Mouse (Mus musculus): ENCODE measurements around the gene Brsk1. TPM values are rescaled to one million over a fixed set of nuclear protein-coding genes. Genes with fewer than 3 reads are reported as not detected.

The Brsk1 gene
- polyA plus RNA-seq, 1 experiment from 2014 or later = 7.1 TPM

GRCm38 (mm10) chr7:4683307-4683706 is 7.1 kb upstream of the Brsk1 start:
- ATAC-seq = no peak
- Histone ChIP-seq H3K27ac (ENCODE audit: low read depth, low read length) (no peak overlapping the region), H3K9ac (ENCODE audit: low read depth, low read length) (no peak overlapping the region), H3K27me3 (replicated peaks; ENCODE audit: control insufficient read depth, insufficient read depth, low read length) (no peaks in the 10 kb centered on the region), H3K4me1 (ENCODE audit: control insufficient read depth, insufficient read depth, low read depth, low read length) (peaks cover 8% of the 10 kb centered on the region), H3K9me3 (ENCODE audit: control insufficient read depth, low read length) (no peaks in the 10 kb centered on the region), H3K4me3 (ENCODE audit: low read length) (no peak overlapping the region), H3K36me3 (ENCODE audit: control insufficient read depth, insufficient read depth, low read length) (peaks cover 15% of the 10 kb centered on the region), H3K4me2 (ENCODE audit: low read length) (no peak overlapping the region)
- WGBS = 93% methylated on average over 5 of the region's 5 CpGs

GRCm38 (mm10) chr7:4684203-4684602 is 6.2 kb upstream of the Brsk1 start:
- H3K4me2 ChIP-seq (ENCODE audit: low read length) = peak overlapping the region; percentile 86
- no peak overlapping the region; the same call in 1 of the 2 replicates for H3K27ac ChIP-seq (ENCODE audit: low read depth, low read length)
- peaks cover 8% of the 10 kb centered on the region for H3K4me1 ChIP-seq (ENCODE audit: control insufficient read depth, insufficient read depth, low read depth, low read length)
- no peaks in the 10 kb centered on the region for H3K9me3 ChIP-seq (ENCODE audit: control insufficient read depth, low read length)
- no peaks in the 10 kb centered on the region for H3K27me3 ChIP-seq (replicated peaks; ENCODE audit: control insufficient read depth, insufficient read depth, low read length)
- peaks cover 15% of the 10 kb centered on the region for H3K36me3 ChIP-seq (ENCODE audit: control insufficient read depth, insufficient read depth, low read length)
- WGBS = under 1% methylated on average over 13 of the region's 13 CpGs
- ATAC-seq = no peak
- H3K4me3 ChIP-seq (ENCODE audit: low read length) = peak overlapping the region; percentile 69
- peak overlapping the region; percentile 63 for H3K9ac ChIP-seq (ENCODE audit: low read depth, low read length)

- H3K27ac ChIP-seq (ENCODE audit: low read depth, low read length) = peak within 1 kb of the TSS; percentile 68
- peaks cover 13% of the 10 kb centered on the region for H3K36me3 ChIP-seq (ENCODE audit: control insufficient read depth, insufficient read depth, low read length)
- peak within 1 kb of the TSS; percentile 86 for H3K4me2 ChIP-seq (ENCODE audit: low read length)
- peak; percentile 98 for ATAC-seq
- peak within 1 kb of the TSS; percentile 69 for H3K4me3 ChIP-seq (ENCODE audit: low read length)
- under 1% methylated on average over 32 of the region's 32 CpGs for WGBS
- H3K4me1 ChIP-seq (ENCODE audit: control insufficient read depth, insufficient read depth, low read depth, low read length) = peaks cover 8% of the 10 kb centered on the region
- H3K9me3 ChIP-seq (ENCODE audit: control insufficient read depth, low read length) = no peaks in the 10 kb centered on the region
- no peaks in the 10 kb centered on the region for H3K27me3 ChIP-seq (replicated peaks; ENCODE audit: control insufficient read depth, insufficient read depth, low read length)
- H3K9ac ChIP-seq (ENCODE audit: low read depth, low read length) = peak within 1 kb of the TSS; percentile 63
These were observed 5.6 kb upstream of the Brsk1 start, which contains the start of gene Hspbp1 for GRCm38 (mm10) chr7:4684632-4685417. Hspbp1 (minus strand) TSS chr7:4685068.

GRCm38 (mm10) chr7:4690951-4691653 is 698 bp downstream of the Brsk1 start:
- Histone ChIP-seq H3K27ac (ENCODE audit: low read depth, low read length) (peak overlapping the region; percentile 95), H3K27me3 (replicated peaks; ENCODE audit: control insufficient read depth, insufficient read depth, low read length) (no peaks in the 10 kb centered on the region), H3K4me2 (ENCODE audit: low read length) (peak overlapping the region; percentile 87), H3K9ac (ENCODE audit: low read depth, low read length) (peak overlapping the region; percentile 100), H3K9me3 (ENCODE audit: control insufficient read depth, low read length) (no peaks in the 10 kb centered on the region), H3K4me1 (ENCODE audit: control insufficient read depth, insufficient read depth, low read depth, low read length) (peaks cover 11% of the 10 kb centered on the region), H3K4me3 (ENCODE audit: low read length) (peak overlapping the region; percentile 97), H3K36me3 (ENCODE audit: control insufficient read depth, insufficient read depth, low read length) (peaks cover 24% of the 10 kb centered on the region)
- peak; percentile 55 for ATAC-seq
- WGBS = 4% methylated on average over 24 of the region's 35 CpGs

GRCm38 (mm10) chr7:4693004-4693403 is 2.6 kb downstream of the Brsk1 start:
- Histone ChIP-seq H3K9me3 (ENCODE audit: control insufficient read depth, low read length) (no peaks in the 10 kb centered on the region), H3K27ac (ENCODE audit: low read depth, low read length) (no peak overlapping the region), H3K36me3 (ENCODE audit: control insufficient read depth, insufficient read depth, low read length) (peaks cover 31% of the 10 kb centered on the region), H3K27me3 (replicated peaks; ENCODE audit: control insufficient read depth, insufficient read depth, low read length) (no peaks in the 10 kb centered on the region), H3K4me2 (ENCODE audit: low read length) (no peak overlapping the region), H3K4me3 (ENCODE audit: low read length) (no peak overlapping the region), H3K4me1 (ENCODE audit: control insufficient read depth, insufficient read depth, low read depth, low read length) (peaks cover 11% of the 10 kb centered on the region), H3K9ac (ENCODE audit: low read depth, low read length) (no peak overlapping the region)
- 70% methylated on average over 6 of the region's 6 CpGs for WGBS
- no peak for ATAC-seq

- 26% methylated on average over 8 of the region's 8 CpGs for WGBS
- H3K4me2 ChIP-seq (ENCODE audit: low read length) = no peak overlapping the region
These were observed 11.9 kb downstream of the Brsk1 start for GRCm38 (mm10) chr7:4702334-4702733.

GRCm38 (mm10) chr7:4703195-4703594 is 12.8 kb downstream of the Brsk1 start:
- no peaks in the 10 kb centered on the region for H3K9me3 ChIP-seq (ENCODE audit: control insufficient read depth, low read length)
- no peaks in the 10 kb centered on the region; the same call in 1 of the 2 replicates for H3K4me1 ChIP-seq (ENCODE audit: control insufficient read depth, insufficient read depth, low read depth, low read length)
- H3K27me3 ChIP-seq (replicated peaks; ENCODE audit: control insufficient read depth, insufficient read depth, low read length) = no peaks in the 10 kb centered on the region
- no peak overlapping the region for H3K27ac ChIP-seq (ENCODE audit: low read depth, low read length)
- ATAC-seq = no peak
- H3K4me3 ChIP-seq (ENCODE audit: low read length) = no peak overlapping the region
- no peak overlapping the region for H3K4me2 ChIP-seq (ENCODE audit: low read length)
- WGBS = 93% methylated on average over 7 of the region's 7 CpGs
- no peak overlapping the region for H3K9ac ChIP-seq (ENCODE audit: low read depth, low read length)
- H3K36me3 ChIP-seq (ENCODE audit: control insufficient read depth, insufficient read depth, low read length) = peaks cover 50% of the 10 kb centered on the region

More at GRCm38 (mm10) chr7:4702334-4702733, 11.9 kb downstream of the Brsk1 start:
- Histone ChIP-seq H3K27ac (ENCODE audit: low read depth, low read length) (no peak overlapping the region), H3K9me3 (ENCODE audit: control insufficient read depth, low read length) (no peaks in the 10 kb centered on the region), H3K4me3 (ENCODE audit: low read length) (no peak overlapping the region), H3K27me3 (replicated peaks; ENCODE audit: control insufficient read depth, insufficient read depth, low read length) (no peaks in the 10 kb centered on the region), H3K9ac (ENCODE audit: low read depth, low read length) (no peak overlapping the region), H3K4me1 (ENCODE audit: control insufficient read depth, insufficient read depth, low read depth, low read length) (no peaks in the 10 kb centered on the region; the same call in 1 of the 2 replicates), H3K36me3 (ENCODE audit: control insufficient read depth, insufficient read depth, low read length) (peaks cover 51% of the 10 kb centered on the region)
- ATAC-seq = no peak

- H3K9me3 ChIP-seq (ENCODE audit: control insufficient read depth, low read length) = no peaks in the 10 kb centered on the region
- no peaks in the 10 kb centered on the region; the same call in 1 of the 2 replicates for H3K4me1 ChIP-seq (ENCODE audit: control insufficient read depth, insufficient read depth, low read depth, low read length)
- H3K4me2 ChIP-seq (ENCODE audit: low read length) = no peak overlapping the region
- H3K36me3 ChIP-seq (ENCODE audit: control insufficient read depth, insufficient read depth, low read length) = peaks cover 52% of the 10 kb centered on the region
- H3K27me3 ChIP-seq (replicated peaks; ENCODE audit: control insufficient read depth, insufficient read depth, low read length) = no peaks in the 10 kb centered on the region
- no peak overlapping the region for H3K9ac ChIP-seq (ENCODE audit: low read depth, low read length)
- no peak for ATAC-seq
- 39% methylated on average over 18 of the region's 18 CpGs for WGBS
- no peak overlapping the region for H3K27ac ChIP-seq (ENCODE audit: low read depth, low read length)
- H3K4me3 ChIP-seq (ENCODE audit: low read length) = no peak overlapping the region
These were observed 14.7 kb downstream of the Brsk1 start for GRCm38 (mm10) chr7:4705098-4705497.

- no peak overlapping the region for H3K27ac ChIP-seq (ENCODE audit: low read depth, low read length)
- no peak overlapping the region for H3K9ac ChIP-seq (ENCODE audit: low read depth, low read length)
- H3K9me3 ChIP-seq (ENCODE audit: control insufficient read depth, low read length) = no peaks in the 10 kb centered on the region
- H3K4me2 ChIP-seq (ENCODE audit: low read length) = no peak overlapping the region
- ATAC-seq = no peak
- H3K4me1 ChIP-seq (ENCODE audit: control insufficient read depth, insufficient read depth, low read depth, low read length) = no peaks in the 10 kb centered on the region
- H3K36me3 ChIP-seq (ENCODE audit: control insufficient read depth, insufficient read depth, low read length) = peaks cover 57% of the 10 kb centered on the region
- H3K4me3 ChIP-seq (ENCODE audit: low read length) = no peak overlapping the region
- no peaks in the 10 kb centered on the region for H3K27me3 ChIP-seq (replicated peaks; ENCODE audit: control insufficient read depth, insufficient read depth, low read length)
- WGBS = 88% methylated on average over 3 of the region's 3 CpGs
These were observed 22.2 kb downstream of the Brsk1 start for GRCm38 (mm10) chr7:4712594-4712993.

Measured in hindbrain, embryonic 16.5 days (tissue).